Mouse (Mus musculus): ENCODE data around the gene Dazap1.

DNA sequence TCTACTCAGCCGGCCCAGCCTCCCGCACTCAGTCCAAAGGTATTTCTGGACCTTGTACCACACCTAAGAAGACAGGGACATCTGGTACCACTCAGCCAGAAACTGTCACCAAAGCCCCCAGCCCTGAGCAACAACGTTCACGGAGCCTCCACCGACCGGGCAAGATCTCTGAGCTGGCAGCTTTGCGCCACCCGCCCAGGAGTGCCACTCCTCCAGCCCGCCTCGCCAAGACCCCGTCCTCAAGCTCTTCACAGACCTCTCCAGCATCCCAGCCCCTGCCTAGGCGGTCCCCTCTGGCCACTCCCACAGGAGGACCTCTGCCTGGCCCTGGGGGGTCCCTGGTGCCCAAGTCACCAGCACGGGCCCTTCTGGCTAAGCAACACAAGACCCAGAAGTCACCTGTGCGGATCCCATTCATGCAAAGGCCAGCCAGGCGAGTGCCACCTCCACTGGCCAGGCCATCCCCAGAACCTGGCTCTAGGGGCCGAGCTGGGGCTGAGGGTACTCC lies 53.3 kb downstream of the Dazap1 start:
- TF ChIP-seq CTCF (IDR thresholded peaks at IDR 0.05; ENCODE audit: low read depth): no peak
- TF ChIP-seq EP300 (IDR thresholded peaks at IDR 0.05; ENCODE audit: low read depth): no peak
